Mouse (Mus musculus): Measurements from ENCODE around the gene Usp53.
"Not testable (repeated sequence)": the region's sequence is repeated elsewhere in the genome, so short reads cannot be mapped to it uniquely, and the experiment has no call there.

The Usp53 gene

DNA sequence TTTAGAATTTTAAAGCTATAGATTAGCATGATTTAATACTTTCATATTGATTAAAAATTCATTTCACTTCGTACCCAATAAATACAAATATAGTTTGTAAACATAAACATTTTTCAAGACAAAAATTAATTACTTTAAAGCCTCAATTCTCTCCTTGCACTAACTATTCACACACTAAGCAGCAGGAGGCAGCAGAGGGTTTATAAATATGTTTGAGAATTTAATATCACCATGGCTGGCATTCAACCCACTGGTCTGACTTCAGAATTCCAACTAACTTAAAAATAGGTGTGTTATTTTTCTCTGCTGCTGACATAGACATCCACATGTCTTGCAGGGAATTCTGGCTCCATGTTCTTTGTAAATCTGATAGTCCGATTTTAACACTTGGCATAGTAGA, 45.1 kb downstream of the Usp53 start:
- peak; percentile 47 to 65 for DNase-seq

DNA sequence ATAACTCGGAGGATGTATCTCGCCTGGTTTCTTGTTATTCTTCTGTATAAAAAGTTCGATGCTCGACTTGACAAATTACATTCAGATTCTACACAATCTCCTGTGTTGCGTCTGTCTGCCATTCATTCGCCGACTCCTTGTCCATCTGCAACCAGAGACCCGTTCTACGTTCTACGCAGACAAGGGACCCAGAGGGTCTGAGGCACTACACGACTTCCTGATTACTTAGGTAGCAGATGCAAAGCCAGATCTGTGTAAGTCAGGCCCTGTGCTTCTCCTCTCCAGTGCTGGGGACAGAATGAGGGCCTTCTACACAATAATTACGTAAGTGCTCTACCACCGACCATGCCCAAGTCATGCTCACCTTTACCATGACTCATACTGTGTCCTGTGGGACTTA, 47.1 kb downstream of the Usp53 start:
- DNase-seq = not testable (repeated sequence)

DNA sequence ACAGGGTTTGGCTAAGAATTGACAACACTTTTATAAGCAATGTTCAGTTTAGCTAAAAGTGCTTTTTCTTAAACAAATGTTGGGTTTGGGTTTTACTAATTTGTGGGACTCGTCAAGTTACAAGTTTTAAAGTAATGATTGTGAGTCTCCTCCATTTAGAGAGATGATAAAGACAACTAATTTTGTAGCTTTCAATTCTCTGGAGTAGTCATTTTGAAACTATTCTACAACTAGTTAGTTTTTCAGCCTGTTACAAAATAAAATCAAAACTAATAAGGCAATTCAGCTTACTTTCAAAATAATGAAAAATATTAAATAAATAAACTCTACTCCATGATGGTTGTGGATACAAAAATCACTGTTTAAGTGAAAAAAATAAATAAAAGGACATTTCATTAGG, 51.8 kb downstream of the Usp53 start:
- DNase-seq = no peak

DNA sequence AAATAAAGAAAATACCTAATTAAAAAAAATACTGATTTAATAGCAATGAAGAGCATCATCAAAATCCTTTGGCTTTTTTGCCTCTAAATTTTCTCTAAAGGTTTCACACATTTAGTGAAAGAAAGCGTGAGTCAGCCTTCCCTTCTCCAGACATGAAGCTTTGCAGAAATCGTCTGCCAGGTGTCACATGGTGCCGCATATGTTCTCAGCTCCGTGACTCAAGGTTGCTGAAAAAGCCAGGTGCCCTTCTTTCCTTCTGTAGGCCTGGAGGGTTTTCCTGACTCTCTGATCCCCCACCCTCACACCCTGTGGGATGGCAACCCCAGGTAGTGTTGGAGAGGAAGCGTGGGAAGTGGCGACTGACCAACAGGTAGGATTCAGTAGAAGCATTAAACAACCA, 54.6 kb downstream of the Usp53 start:
- peak in 1 of 2 experiments; percentile 14 for DNase-seq

DNA sequence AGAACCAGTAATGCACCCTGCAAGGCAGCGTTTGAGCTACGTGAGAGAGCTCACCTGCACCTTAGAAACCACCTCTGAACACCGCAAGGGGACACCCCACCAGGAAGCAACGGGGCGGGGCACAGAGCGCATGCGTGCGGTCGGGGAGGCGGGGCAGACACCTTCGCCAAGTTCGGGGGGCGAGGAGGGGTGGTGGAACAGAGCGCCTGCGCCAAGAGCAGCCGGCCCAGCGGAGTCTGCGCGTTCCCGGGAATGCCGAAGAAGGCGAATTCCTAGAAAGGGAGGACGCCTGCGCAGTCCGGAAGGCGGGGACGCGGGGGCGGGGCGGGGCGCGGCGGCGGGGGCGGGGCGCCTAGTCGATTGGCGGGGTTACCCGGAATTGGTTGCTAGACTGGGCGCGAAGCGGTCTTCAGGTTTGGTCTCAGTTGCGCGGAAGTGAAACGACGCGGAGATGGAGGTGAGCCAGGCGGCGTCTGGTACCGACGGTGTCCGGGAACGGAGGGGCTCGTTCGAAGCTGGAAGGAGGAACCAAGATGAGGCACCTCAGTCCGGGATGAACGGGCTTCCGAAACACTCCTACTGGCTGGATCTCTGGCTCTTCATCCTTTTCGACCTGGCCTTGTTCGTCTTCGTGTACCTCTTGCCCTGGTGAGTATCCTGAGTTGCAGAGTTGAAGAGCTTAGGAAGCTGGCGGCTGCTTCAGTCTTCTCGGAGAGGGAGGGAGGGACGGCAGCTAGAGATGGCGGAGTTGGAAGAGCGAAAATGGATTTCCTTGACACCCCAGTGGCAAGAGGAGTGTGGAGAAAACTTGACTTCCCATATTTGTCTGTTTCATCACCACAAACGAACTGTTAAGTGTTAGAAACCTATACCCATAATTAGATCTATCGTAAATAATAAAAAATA, 60.0 kb downstream of the Usp53 start, which contains the start of gene 1810037I17Rik:
Gene 1810037I17Rik, plus strand, starts transcription at position 195 of the 906 bp plus-strand sequence.
- peak; percentile 98 for DNase-seq

DNA sequence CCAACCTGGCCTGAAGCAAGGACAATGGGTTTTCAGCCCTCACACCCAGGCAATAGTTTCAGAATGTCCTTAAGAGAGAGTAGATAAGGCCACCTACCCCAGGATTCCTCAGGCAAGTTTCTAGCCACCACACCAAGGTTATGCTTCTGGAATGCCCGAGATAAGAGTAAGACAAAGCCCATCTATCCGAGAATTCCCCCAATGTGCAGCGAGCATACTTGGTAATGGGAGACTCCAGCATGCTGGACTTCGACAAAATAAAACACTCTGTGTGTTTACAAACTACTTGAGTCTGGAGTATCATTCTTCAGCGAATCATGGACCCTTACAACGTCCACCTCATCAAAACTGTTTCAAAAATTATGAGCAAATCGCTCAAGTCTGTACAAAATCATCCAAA, 61.2 kb downstream of the Usp53 start:
- DNase-seq = no peak

DNA sequence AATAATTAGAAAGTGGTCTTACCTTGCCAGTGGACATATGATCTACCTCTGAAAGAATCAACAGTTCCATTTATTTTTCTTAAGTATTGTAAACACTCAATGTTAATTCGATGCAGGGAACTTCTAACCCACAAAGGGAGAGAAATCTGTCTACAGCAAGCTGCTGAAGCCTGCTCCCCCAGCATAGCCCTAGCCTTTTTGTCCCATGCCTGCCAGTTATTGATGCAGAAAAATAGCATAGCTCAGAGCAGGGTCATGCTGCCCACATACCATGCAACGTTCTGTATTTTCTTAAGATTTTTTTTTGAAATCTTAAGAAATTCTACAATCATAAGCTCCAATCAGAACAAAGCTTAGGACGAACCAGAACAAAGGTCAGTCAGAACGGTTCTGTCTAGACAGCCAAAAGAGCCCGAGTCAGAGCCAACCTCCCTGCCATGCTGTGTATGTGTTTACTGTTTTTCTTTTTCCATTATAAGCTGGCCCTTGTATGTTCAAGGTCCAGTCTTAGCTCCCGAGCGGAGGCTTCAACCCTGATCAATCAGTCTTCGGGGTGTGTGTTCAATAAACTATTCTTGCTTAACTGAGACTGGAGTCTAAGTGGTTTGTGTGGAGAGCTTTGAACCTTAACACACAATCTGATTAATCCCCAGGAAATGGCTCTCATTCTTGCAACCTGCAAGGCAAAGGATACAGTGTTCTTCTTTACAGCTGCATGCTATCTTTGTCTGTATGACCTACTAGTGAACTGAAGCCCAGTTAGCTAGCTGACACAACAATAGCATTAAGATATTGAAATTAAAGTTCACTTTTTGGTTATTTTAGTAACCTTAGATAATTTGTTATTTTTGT, 62.4 kb downstream of the Usp53 start:
- no peak for DNase-seq

DNA sequence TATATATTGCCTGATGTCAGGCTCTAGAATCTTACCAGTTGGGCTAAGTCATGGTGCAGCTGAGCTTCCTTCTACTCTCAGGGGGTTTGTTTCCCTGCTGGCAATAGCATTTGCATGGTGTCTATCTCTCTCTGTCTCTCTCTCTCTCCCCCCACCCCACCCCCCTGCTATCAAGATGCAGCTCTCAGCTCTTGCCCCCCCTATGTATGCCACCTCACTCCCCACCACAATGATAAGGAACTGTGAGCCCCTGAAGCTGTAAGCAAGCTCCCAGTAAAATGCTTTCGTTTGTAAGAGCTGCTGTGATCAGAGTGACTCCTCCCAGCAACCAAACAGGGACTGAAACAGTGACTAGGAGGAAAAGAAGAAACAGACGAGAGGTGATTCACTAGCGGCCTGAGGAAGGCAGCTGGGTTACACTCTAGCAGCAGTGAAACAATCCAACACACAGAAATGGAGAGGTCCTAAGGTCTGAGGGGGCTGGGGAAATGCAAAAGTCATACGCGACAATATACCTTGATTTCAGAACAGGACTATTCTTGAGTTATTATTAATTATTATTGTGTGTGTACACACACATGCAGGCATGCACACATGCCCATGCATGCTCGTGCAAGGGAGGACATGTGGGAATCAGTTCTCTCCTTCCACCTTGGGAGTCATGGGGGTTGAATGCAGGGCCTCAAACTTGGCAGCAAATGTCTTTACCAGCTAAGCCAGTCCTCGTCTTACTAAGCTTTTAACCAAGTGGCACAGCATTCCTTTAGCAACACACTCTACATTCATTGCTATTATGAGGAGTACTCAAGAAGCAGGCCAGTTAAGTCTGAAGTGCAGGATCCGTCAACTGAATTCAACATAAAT, 63.5 kb downstream of the Usp53 start:
- DNase-seq = no peak

DNA sequence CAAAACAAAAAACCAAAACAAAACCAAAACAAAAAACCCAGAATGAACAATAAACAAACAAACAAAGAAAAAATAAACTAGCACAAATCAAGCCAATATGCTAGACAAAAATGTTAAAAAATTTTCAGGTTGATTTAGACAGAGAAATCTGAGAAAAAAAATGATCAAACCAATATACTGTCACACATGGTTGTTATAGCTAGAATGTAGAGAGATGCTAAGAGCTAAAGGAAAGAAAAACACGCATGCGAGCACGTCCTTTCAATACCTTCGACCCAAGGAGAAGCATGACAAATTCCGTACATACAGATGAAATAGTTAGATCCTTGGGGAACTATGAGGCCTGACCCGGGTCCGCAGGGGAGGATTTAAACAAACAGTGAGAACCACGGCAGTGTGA, 65.0 kb downstream of the Usp53 start, which contains the start of gene Gm10959:
Gene Gm10959, minus strand, starts transcription at position 101 of the 400 bp plus-strand sequence.
- DNase-seq = no peak

DNA sequence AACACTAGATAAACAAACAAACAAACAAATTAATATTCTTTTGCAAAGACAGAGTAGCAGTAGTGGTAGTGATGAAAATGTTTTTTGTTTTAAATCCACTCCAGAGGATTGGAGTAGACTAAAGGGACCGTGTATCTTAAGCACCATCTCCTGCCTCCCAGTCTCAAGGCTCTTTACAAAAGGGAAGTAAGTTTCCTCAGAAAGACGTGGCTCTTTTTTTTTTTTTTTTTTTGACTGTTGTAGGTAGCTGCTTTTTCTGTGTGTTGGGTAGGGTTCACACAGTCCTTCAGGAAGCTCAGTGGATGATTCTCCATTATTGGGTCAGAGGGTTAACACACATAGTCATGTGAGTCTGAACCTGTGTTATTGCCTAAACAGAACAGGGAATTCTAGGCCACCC, 65.6 kb downstream of the Usp53 start:
- no peak for DNase-seq

DNA sequence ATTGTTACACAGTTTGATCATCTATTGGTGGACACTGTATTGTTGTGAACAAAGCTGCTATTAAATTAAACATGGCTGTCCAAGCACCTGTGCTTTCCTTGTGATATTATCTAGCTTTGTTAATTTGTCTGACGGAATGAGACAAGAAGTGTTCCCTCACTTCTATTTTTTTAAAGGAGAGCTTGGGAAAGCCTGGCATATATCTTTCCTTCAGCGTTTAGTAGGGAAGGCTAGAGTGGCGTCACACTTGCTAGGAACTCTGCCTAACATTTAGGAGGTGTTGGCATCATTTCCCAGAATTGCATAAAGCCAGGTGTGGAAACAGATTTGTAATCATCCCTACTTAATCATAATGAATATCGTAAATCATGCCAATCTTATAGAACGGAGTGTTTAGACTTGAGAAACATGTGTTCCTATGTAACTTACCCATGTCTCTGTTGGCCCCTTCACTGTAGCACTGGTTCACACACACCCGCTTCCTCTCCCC, 68.1 kb downstream of the Usp53 start:
- no peak for DNase-seq

DNA sequence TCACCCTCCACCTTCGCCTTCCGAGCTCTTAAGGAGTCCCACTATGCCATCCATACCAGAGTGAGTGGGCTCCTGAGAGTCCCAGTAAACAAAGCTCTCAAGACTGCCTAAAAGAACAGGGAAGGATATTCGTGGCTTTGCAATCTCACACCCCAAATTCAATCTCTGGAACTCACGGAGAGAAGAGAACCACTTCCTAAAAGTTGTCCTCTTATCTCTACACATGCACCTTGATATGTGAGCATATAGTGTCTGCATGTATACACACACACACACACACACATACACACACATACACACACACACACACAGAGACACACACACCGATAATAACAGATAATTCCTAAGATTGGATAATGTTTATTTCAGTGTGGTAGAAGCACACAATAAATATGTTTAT, 68.8 kb downstream of the Usp53 start:
- no peak for DNase-seq

DNA sequence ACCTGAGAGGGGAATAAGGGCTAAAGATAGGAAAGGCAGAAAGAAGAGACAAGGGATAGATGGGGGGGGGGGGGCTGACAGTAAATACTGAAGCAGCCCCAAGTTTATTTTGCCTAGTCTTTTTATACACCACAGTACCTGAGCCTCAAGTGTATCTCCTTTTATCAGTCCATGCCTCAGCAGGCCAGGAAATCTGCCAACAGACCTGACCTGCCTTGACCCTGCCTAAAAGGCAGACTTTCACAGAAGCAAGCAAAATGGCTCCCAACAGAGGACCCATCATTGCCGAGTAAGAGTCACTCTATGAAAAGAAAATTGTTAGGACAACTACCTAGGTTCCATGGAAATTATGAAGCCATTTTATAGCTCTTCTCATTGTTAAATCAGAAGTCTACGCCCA, 76.5 kb downstream of the Usp53 start:
- no peak for DNase-seq

DNA sequence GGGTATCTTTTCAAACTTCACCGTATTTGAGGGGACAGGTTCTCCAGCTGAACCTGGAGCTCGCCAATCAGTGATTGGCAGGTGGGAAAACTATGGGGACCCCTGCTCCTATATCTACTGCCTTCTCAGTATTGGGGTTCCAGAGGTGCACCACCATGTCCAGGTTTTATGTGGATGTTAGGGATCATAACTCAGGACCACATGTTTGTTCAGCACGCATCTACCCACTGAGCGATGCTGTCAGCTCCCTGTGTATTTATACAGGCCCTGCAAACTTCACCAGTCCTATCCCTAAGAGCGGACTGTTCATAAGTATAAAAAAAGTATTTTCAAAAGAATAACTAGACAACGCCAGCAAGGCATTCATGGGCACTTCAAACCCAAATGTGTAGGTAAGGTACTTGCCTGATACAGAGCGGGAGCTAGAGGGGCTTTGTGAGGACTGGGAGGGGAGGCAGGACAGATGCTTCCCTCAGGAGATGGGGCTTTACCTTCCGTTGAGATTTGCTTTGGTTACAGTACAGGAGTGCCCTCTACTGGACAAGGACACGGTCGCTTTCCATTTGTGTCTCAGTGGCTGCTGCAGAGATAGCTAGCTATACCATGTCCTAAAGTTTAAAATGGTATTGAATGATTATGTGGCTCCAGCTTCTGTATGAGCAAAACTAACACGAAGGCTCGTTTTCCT, 80.4 kb downstream of the Usp53 start:
- peak; percentile 71 to 73 for DNase-seq

DNA sequence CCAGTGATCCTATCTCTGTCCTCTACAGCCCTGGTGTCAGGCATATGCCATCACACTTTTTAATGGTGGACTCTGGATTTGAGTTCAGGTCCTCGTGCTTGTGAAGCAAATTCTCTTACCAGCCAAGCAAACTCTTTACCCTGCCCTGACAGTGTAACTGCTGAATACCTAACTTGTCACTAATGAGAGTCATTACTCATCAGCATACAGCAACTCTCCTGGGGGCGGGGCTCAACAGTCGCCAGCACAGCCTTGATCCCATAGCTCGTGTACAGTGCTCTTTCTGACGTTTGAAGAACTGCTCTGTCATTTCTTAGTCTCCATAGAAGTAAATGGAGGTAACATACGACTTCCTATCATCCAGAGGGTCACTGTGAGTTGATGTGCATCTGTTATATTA, 86.1 kb downstream of the Usp53 start:
- DNase-seq = no peak

DNA sequence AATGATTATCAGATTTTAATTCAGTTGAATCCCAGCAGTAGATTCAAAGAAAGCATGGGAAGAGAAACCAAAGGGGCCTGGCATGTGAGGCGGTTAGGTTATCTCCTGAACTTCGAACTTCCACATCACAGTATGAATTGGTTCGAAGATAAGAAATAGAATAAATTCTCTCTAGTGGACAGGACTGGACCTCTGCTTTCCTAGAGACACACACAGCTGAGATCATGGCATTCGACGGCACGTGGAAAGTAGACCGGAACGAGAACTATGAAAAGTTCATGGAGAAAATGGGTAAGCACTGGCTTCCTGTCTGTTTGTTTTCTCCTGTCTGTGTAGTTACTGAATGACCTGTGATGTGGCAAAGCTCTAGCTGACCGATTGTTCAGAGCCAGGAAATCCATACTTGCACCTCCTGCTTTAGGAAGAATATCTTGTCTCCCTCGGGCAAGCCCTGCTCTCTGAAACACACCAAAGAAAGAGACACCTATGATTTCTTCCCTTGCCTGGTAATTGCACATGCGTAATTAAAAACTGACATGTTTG, 89.0 kb downstream of the Usp53 start:
- no peak for DNase-seq

DNA sequence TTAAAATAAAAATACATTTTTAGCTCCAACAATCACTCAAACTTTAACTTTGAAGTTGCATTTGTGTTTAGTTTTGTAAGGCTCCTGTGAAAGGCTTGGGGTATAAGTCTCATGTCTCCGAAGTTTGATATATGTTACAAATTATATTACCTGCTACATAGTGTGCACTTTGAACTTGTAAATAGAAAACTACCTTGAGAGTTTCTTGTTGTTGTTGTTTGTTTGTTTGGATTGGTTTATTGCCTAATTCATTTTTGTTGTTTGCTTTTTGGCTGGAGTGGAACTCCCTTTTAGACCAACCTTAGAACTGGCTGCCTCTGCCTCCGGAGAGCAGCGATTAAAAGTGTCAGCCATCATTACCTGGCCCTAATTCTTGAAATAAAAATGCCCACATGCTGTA, 89.5 kb downstream of the Usp53 start, which contains the start of gene Fabp2:
Gene Fabp2, plus strand, starts transcription at position 301 of the 400 bp plus-strand sequence.
- DNase-seq = no peak

DNA sequence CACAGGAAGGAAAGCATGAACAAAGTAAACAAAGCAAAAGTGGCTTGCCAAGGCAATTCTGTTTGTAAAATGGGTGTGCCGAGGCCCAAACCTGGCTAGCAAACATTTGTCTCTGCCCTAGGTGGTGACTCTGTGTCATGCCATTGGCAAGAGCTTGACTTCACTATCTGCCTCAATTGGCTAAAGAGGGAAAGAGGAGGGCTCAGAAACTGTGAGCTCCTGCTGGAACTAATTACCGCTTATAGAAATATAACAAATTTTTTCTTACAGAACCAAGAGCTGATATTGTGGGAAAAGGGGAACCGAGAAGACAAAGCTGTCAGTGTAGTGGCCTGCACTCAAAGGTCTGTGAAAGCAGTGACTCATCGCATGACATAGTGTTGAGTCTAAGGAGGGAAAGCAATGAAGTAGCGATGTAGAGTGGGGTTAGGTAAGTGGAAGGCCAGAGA, 95.9 kb downstream of the Usp53 start:
- no peak for DNase-seq

DNA sequence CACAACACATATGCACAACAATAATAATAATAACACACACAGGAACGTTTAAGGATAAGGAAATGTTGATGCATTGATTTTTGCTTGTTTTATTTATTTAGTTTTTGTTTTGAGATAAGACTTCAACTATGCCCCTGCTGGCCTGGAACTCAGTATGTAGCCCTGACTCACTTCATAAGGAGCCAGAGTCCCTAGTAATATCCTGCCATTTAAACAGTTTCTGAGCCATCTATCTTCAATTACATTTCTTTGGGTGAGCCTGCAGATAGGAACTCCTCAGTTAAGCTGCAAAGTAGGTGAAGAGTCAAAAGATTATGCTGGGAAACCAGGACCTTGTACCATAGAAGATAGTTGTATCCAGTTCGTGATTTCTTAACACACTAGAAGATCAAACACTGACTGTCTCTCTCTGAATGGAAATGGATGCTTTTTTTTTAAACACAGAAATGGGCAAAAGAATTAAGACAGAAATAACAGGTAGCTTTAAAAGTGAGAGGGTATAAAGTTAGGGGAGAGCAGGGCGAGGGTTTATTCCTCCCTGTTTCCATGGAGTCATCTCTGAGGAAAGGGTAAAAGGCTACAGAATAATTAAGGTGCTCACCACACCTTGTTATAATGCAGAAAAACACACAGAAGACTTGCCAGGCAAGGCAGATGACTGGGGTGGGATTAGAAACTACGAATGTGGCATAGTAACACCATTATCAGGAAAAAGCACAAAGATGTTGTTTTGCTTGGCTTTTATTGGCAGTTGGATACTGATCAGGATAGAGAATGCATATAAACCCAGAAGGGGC, 96.6 kb downstream of the Usp53 start:
- DNase-seq = no peak
